Mouse (Mus musculus) MEL (cell line): Measurements from ENCODE around the gene Rnf128. TPM values are rescaled to one million over a fixed set of nuclear protein-coding genes. Genes with fewer than 3 reads are reported as not detected.

Source experiments
- DNase-seq: peaks from one replicate; pipeline ENCODE4 v3.0.0; 2011; ENCODE audit warnings: low read depth, low spot score
- H3K27ac ChIP-seq: 2 replicates; pipeline ENCODE4 v1.5.1; 2012; ENCODE audit warnings: low read depth, mild to moderate bottlenecking, control low read depth, low read length, moderate library complexity; ENCODE audit not compliant: control insufficient read depth
- H3K27me3 ChIP-seq, 2 experiments: fragments of 150-350 bp in 1 of 2; sonication (generic) in 1 of 2; 2 replicates each; pipeline ENCODE4 v1.6.1; 2012; ENCODE audit warnings: low read length in 2 of 2, mild to moderate bottlenecking in 2 of 2, improper control_type of control experiment in 1 of 2, moderate library complexity in 1 of 2; ENCODE audit not compliant: insufficient read depth in 2 of 2, control insufficient read depth in 1 of 2
- H3K36me3 ChIP-seq, 2 experiments: 2 replicates each; pipeline ENCODE4 v1.6.1; 2012 to 2014; ENCODE audit warnings: low read length in 2 of 2, improper control_type of control experiment in 1 of 2, inconsistent platforms in 1 of 2, mild to moderate bottlenecking in 1 of 2; ENCODE audit not compliant: insufficient read depth in 2 of 2, control insufficient read depth in 1 of 2
- H3K4me1 ChIP-seq, 2 experiments: fragments of 150-350 bp in 1 of 2; sonication (generic) in 1 of 2; 2 replicates each; pipeline ENCODE4 v1.6.1; 2012; ENCODE audit warnings: low read length in 2 of 2, improper control_type of control experiment in 1 of 2, mild to moderate bottlenecking in 1 of 2; ENCODE audit not compliant: insufficient read depth in 2 of 2, control insufficient read depth in 1 of 2
- H3K4me3 ChIP-seq, 2 experiments: fragments of 150-350 bp in 1 of 2; sonication (generic) in 1 of 2; 2 replicates each; pipeline ENCODE4 v1.5.1; 2012; ENCODE audit warnings: low read depth in 2 of 2, low read length in 2 of 2, mild to moderate bottlenecking in 2 of 2, moderate library complexity in 2 of 2, control low read depth in 1 of 2, improper control_type of control experiment in 1 of 2; ENCODE audit not compliant: control insufficient read depth in 1 of 2, insufficient read depth in 1 of 2
- H3K79me2 ChIP-seq: 2 replicates; pipeline ENCODE4 v1.6.1; 2012; ENCODE audit warnings: mild to moderate bottlenecking, low read length, moderate library complexity; ENCODE audit not compliant: control insufficient read depth, poor library complexity, insufficient read depth
- H3K9ac ChIP-seq: 2 replicates; pipeline ENCODE4 v1.6.1; 2012; ENCODE audit warnings: low read depth, mild to moderate bottlenecking, control low read depth, low read length, moderate library complexity; ENCODE audit not compliant: control insufficient read depth, poor library complexity, severe bottlenecking
- H3K9me3 ChIP-seq: fragments of 150-350 bp; sonication (generic); replicated peaks from 2 replicates; pipeline ENCODE4 v1.6.1; 2012; ENCODE audit warnings: mild to moderate bottlenecking, low read length, improper control_type of control experiment, moderate library complexity; ENCODE audit not compliant: insufficient read depth
- E2F4 ChIP-seq: IDR thresholded peaks from 2 replicates; pipeline ENCODE4 v1.6.1; 2011; ENCODE audit warnings: low read depth, low read length, improper control_type of control experiment, borderline replicate concordance
- ELF1 ChIP-seq: IDR thresholded peaks from 2 replicates; pipeline ENCODE4 v1.6.1; 2014; ENCODE audit warnings: low read depth, mild to moderate bottlenecking, inconsistent platforms, low read length, improper control_type of control experiment, moderate library complexity
- EP300 ChIP-seq, 2 experiments: IDR thresholded peaks; 2 replicates each; pipeline ENCODE4 v1.6.1; 2011; ENCODE audit warnings: improper control_type of control experiment in 2 of 2, low read length in 2 of 2, low read depth in 1 of 2, mild to moderate bottlenecking in 1 of 2
- ETS1 ChIP-seq: IDR thresholded peaks from 2 replicates; pipeline ENCODE4 v1.6.1; 2012; ENCODE audit warnings: low read depth, mild to moderate bottlenecking, inconsistent platforms, low read length, improper control_type of control experiment, moderate library complexity
- GATA1 ChIP-seq: IDR thresholded peaks from 2 replicates; pipeline ENCODE4 v1.6.1; 2011; ENCODE audit warnings: low read depth, low read length, improper control_type of control experiment
- HCFC1 ChIP-seq: IDR thresholded peaks from 2 replicates; pipeline ENCODE4 v1.6.1; 2012; ENCODE audit warnings: low read depth, mild to moderate bottlenecking, inconsistent platforms, low read length, improper control_type of control experiment, moderate library complexity
- JUND ChIP-seq: IDR thresholded peaks from 2 replicates; pipeline ENCODE4 v1.6.1; 2011; ENCODE audit warnings: low read depth, mild to moderate bottlenecking, improper control_type of control experiment, low read length
- MAZ ChIP-seq: IDR thresholded peaks from 2 replicates; pipeline ENCODE4 v1.6.1; 2012; ENCODE audit warnings: low read depth, mild to moderate bottlenecking, inconsistent platforms, low read length, improper control_type of control experiment
- MEF2A ChIP-seq: IDR thresholded peaks from 2 replicates; pipeline ENCODE4 v1.6.1; 2014; ENCODE audit warnings: low read depth, mild to moderate bottlenecking, inconsistent platforms, low read length, improper control_type of control experiment; ENCODE audit not compliant: poor library complexity, insufficient replicate concordance, severe bottlenecking; ENCODE audit errors: extremely low read depth
- NELFE ChIP-seq: IDR thresholded peaks from 2 replicates; pipeline ENCODE4 v1.6.1; 2011; ENCODE audit warnings: low read depth, low read length, improper control_type of control experiment
- NRF1 ChIP-seq: IDR thresholded peaks from 2 replicates; pipeline ENCODE4 v1.6.1; 2014; ENCODE audit warnings: low read depth, mild to moderate bottlenecking, inconsistent platforms, low read length, improper control_type of control experiment, moderate library complexity; ENCODE audit not compliant: poor library complexity, insufficient read depth, severe bottlenecking
- RAD21 ChIP-seq: IDR thresholded peaks from 2 replicates; pipeline ENCODE4 v1.6.1; 2011; ENCODE audit warnings: mild to moderate bottlenecking, low read depth, low read length, improper control_type of control experiment
- SIN3A ChIP-seq: IDR thresholded peaks from 2 replicates; pipeline ENCODE4 v1.6.1; 2012; ENCODE audit warnings: low read length, improper control_type of control experiment, inconsistent platforms
- SMC3 ChIP-seq: IDR thresholded peaks from 2 replicates; pipeline ENCODE4 v1.6.1; 2011; ENCODE audit warnings: low read depth, low read length, improper control_type of control experiment
- TAL1 ChIP-seq: IDR thresholded peaks from 2 replicates; pipeline ENCODE4 v1.6.1; 2012; ENCODE audit warnings: mild to moderate bottlenecking, inconsistent platforms, low read length, moderate library complexity, mixed read lengths
- TCF12 ChIP-seq: IDR thresholded peaks from 2 replicates; pipeline ENCODE4 v1.6.1; 2014; ENCODE audit warnings: low read depth, mild to moderate bottlenecking, inconsistent platforms, low read length, improper control_type of control experiment, moderate library complexity
- UBTF ChIP-seq: IDR thresholded peaks from 2 replicates; pipeline ENCODE4 v1.6.1; 2012; ENCODE audit warnings: low read depth, mild to moderate bottlenecking, inconsistent platforms, low read length, improper control_type of control experiment, moderate library complexity, borderline replicate concordance; ENCODE audit not compliant: insufficient read depth
- ZKSCAN1 ChIP-seq: IDR thresholded peaks from 2 replicates; pipeline ENCODE4 v1.6.1; 2012; ENCODE audit warnings: low read depth, mild to moderate bottlenecking, inconsistent platforms, low read length, improper control_type of control experiment, moderate library complexity
- ZMIZ1 ChIP-seq: IDR thresholded peaks from 2 replicates; pipeline ENCODE4 v1.6.1; 2012; ENCODE audit warnings: low read depth, mild to moderate bottlenecking, inconsistent platforms, low read length, improper control_type of control experiment, moderate library complexity
- ZNF384 ChIP-seq: IDR thresholded peaks from 2 replicates; pipeline ENCODE4 v1.6.1; 2012; ENCODE audit warnings: low read depth, mild to moderate bottlenecking, inconsistent platforms, low read length, improper control_type of control experiment
- polyA plus RNA-seq, 2 experiments: library from polyadenylated mRNA; stranded (reverse) in 1 of 2; unstranded in 1 of 2; fragments of >175 nt in 1 of 2; fragments of >200 nt in 1 of 2; gene quantifications; 2 replicates each; pipeline versions ENCODE4 v1.2.1 to v1.2.4; 2012; ENCODE audit warnings: low replicate concordance in 2 of 2, low read depth in 1 of 2; ENCODE audit not compliant: insufficient read length in 2 of 2, insufficient read depth in 1 of 2, missing spikeins in 1 of 2
- total RNA-seq: library from RNA; depleted of rRNA; stranded (reverse); fragments of 300-350 nt; gene quantifications from 2 replicates; pipeline ENCODE4 v1.2.3, GENCODE M21; 2012; rRNA removed

The Rnf128 gene
- total and polyA plus RNA-seq, 3 experiments, result 16.2 to 19.6 TPM; not detected in 1

GRCm38 (mm10) chrX:139722350-139722749, 159.2 kb downstream of the Rnf128 start:
- Histone ChIP-seq H3K4me3 (no peak overlapping the region), H3K36me3 (peaks cover 0 to 2% of the 10 kb centered on the region in 2 experiments; a peak in 1 of 4 replicates), H3K27me3 (no peaks in the 10 kb centered on the region), H3K9ac (no peak overlapping the region), H3K27ac (no peak overlapping the region), H3K9me3 (no peaks in the 10 kb centered on the region), H3K79me2 (no peaks in the 10 kb centered on the region; the same call in 1 of the 2 replicates), H3K4me1 (no peaks in the 10 kb centered on the region)
- TF ChIP-seq GATA1 (no peak), SIN3A (no peak), TCF12 (no peak), HCFC1 (no peak), EP300 (IDR thresholded peaks at IDR 0.05; ENCODE audit: low read depth in 1 of 2, low read length in 2 of 2) (no peak), TAL1 (no peak), RAD21 (no peak), MAZ (no peak), E2F4 (no peak), UBTF (no peak), JUND (no peak), ELF1 (no peak), MEF2A (no peak), NRF1 (no peak), ETS1 (no peak), ZMIZ1 (no peak), ZKSCAN1 (no peak), SMC3 (no peak), ZNF384 (no peak), NELFE (no peak)
- DNase-seq, result no peak

Other genes with a start within 250 kb of the Rnf128 start
- gene Trap1a, start 229.6 kb upstream of the Rnf128 start, total RNA-seq, result 383 and 424 TPM in 2 replicates
- gene Trap1a, start 229.6 kb upstream of the Rnf128 start, polyA plus RNA-seq, result 100 to 1,000 TPM in 1 of 2 experiments, not detected in 1; 548 TPM
- gene D330045A20Rik, start 82.9 kb upstream of the Rnf128 start, total RNA-seq, result 2.7 and 3.2 TPM in 2 replicates
- 1 to 10 TPM in 1 of 2 experiments, not detected in 1; 3.1 TPM for gene D330045A20Rik, start 82.9 kb upstream of the Rnf128 start, polyA plus RNA-seq
- 5.2 and 6.0 TPM in 2 replicates for gene Tbc1d8b, start 121.7 kb downstream of the Rnf128 start, total RNA-seq
- gene Tbc1d8b, start 121.7 kb downstream of the Rnf128 start, polyA plus RNA-seq, result 1 to 10 TPM in 1 of 2 experiments, not detected in 1; 6.2 TPM
- not detected in 2 replicates for gene Gm15013, start 151.2 kb downstream of the Rnf128 start, total RNA-seq
- under 1 TPM in 1 of 2 experiments, not detected in 1; 0.61 TPM for gene Gm15013, start 151.2 kb downstream of the Rnf128 start, polyA plus RNA-seq
- gene Ripply1, start 219.0 kb downstream of the Rnf128 start, total RNA-seq, result not detected in 2 replicates
- gene Ripply1, start 219.0 kb downstream of the Rnf128 start, polyA plus RNA-seq, result not detected
- not detected in 2 replicates for gene Cldn2, start 237.5 kb downstream of the Rnf128 start, total RNA-seq
- gene Cldn2, start 237.5 kb downstream of the Rnf128 start, polyA plus RNA-seq, result not detected